Mouse (Mus musculus) layer of hippocampus, postnatal 36 days (tissue): ENCODE measurements at regions not wholly inside any gene's neighbourhood (a gene's known extent, or its start where the extent isn't known, plus 50 kb on each side); places are given as distances from the start of the nearest gene placed in this dataset.

ENCODE experiments used
- DNase-seq, 2 experiments: peaks; one replicate each; pipeline ENCODE4 v3.0.0; 2022

- no peak for DNase-seq
Observed at GRCm38 (mm10) chr11:91862138-91862537, 284.8 kb upstream of the Kif2b start.

DNA sequence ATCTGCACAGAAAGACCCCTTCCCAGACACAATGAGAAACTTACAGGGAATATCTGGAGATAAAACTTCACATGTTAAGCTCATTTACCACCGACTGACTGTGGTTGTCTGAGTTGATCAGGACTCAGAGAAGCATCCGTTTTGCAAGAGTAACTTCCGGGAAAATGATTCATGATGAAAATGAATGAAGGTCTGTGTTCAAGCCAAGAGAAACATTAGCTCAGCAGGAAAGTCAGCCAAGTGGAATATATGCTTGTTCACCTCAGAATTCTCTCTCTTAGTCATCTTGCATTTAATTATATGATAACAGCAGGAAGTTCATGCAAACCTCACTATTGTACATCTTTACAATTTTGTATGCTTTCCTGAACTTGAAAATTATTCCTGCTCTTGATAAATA lies 279.1 kb upstream of the Kif2b start:
- DNase-seq, result no peak

DNA sequence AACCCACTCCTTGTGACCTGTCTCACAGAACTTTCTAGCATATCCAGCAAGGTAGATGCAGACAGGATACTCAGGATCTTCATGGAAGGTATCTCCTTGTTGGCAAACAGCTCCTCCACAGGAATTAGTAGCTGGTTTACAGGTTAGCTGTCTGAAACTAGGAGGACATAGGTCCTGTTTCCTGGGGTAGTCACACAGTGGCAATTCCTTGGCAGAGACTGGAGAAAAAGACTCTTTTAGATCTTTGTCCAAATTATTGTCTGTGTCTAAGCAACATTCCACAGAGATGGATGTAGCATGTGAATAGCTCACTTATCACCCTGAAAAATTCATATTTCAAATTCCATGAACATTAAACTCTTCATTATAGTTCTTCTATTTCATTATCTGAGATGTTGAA lies 253.8 kb upstream of the Kif2b start:
- DNase-seq, result no peak

DNA sequence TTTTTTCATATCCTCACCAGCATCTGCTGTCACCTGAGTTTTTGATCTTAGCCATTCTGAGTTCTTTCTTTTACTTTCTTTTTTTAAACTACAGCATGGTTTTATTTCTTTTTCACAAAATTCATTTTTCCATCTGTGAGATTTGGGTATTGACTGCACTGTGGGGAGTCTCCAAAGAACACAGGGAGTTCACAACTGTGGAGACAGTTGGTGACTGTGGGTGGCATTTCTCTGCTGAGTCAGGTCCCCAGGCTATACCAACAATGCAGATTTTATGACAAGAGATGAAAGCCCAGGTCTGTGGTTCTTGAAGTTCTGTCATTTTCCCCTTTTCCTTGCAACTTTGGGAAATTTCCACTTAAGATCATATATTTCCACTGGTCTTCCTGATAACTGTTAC lies 243.5 kb upstream of the Kif2b start:
- peak; percentile 41 for DNase-seq
